Mouse (Mus musculus): ENCODE results near the gene Tdgf1. TPM values are rescaled to one million over a fixed set of nuclear protein-coding genes. Genes with fewer than 3 reads are reported as not detected.

Tdgf1 gene
- polyA plus RNA-seq, 1 experiment: not detected

- peaks cover 38% of the 10 kb centered on the region for H3K27me3 ChIP-seq (ENCODE audit: control insufficient read depth)
- H3K4me3 ChIP-seq (replicated peaks): no peak within 1 kb of the TSS
- H3K36me3 ChIP-seq (ENCODE audit: control insufficient read depth): no peaks in the 10 kb centered on the region
- no peaks in the 10 kb centered on the region for H3K4me1 ChIP-seq (ENCODE audit: control insufficient read depth)
- H3K9me3 ChIP-seq (ENCODE audit: control insufficient read depth, low read length): no peaks in the 10 kb centered on the region
- no peak for TF ChIP-seq GATA1 (IDR thresholded peaks at IDR 0.05; ENCODE audit: low read length)
Observed at GRCm38 (mm10) chr9:110951397-110951796, 5.4 kb upstream of the Tdgf1 start, which contains the start of gene Lrrc2. TSS of gene Lrrc2 (plus strand) at chr9:110951545.

GRCm38 (mm10) chr9:110950109-110950508 lies 4.2 kb upstream of the Tdgf1 start:
- Histone ChIP-seq H3K27me3 (ENCODE audit: control insufficient read depth) (peaks cover 48% of the 10 kb centered on the region), H3K4me3 (replicated peaks) (no peak overlapping the region), H3K9me3 (ENCODE audit: control insufficient read depth, low read length) (no peaks in the 10 kb centered on the region), H3K4me1 (ENCODE audit: control insufficient read depth) (no peaks in the 10 kb centered on the region), H3K36me3 (ENCODE audit: control insufficient read depth) (no peaks in the 10 kb centered on the region)
- TF ChIP-seq GATA1 (IDR thresholded peaks at IDR 0.05; ENCODE audit: low read length): no peak
- TF ChIP-seq TAL1 (IDR thresholded peaks at IDR 0.05; ENCODE audit: low read length): no peak

- Histone ChIP-seq H3K27me3 (ENCODE audit: control insufficient read depth) (peaks cover 51% of the 10 kb centered on the region), H3K4me1 (ENCODE audit: control insufficient read depth) (no peaks in the 10 kb centered on the region), H3K4me3 (replicated peaks) (no peak overlapping the region), H3K36me3 (ENCODE audit: control insufficient read depth) (no peaks in the 10 kb centered on the region), H3K9me3 (ENCODE audit: control insufficient read depth, low read length) (no peaks in the 10 kb centered on the region)
- TF ChIP-seq TAL1 (IDR thresholded peaks at IDR 0.05; ENCODE audit: low read length) (no peak), GATA1 (IDR thresholded peaks at IDR 0.05; ENCODE audit: low read length) (no peak)
Observed at GRCm38 (mm10) chr9:110948813-110949310, 2.9 kb upstream of the Tdgf1 start.

- Histone ChIP-seq H3K27me3 (ENCODE audit: control insufficient read depth) (peaks cover 45% of the 10 kb centered on the region), H3K36me3 (ENCODE audit: control insufficient read depth) (no peaks in the 10 kb centered on the region), H3K4me1 (ENCODE audit: control insufficient read depth) (no peaks in the 10 kb centered on the region), H3K4me3 (replicated peaks) (no peak overlapping the region), H3K9me3 (ENCODE audit: control insufficient read depth, low read length) (no peaks in the 10 kb centered on the region)
- no peak for TF ChIP-seq GATA1 (IDR thresholded peaks at IDR 0.05; ENCODE audit: low read length)
- TF ChIP-seq TAL1 (IDR thresholded peaks at IDR 0.05; ENCODE audit: low read length): no peak
Observed at GRCm38 (mm10) chr9:110947900-110948299, 1.9 kb upstream of the Tdgf1 start.

GRCm38 (mm10) chr9:110947261-110947661 lies 1.3 kb upstream of the Tdgf1 start:
- Histone ChIP-seq H3K4me1 (ENCODE audit: control insufficient read depth) (no peaks in the 10 kb centered on the region), H3K4me3 (replicated peaks) (no peak overlapping the region), H3K9me3 (ENCODE audit: control insufficient read depth, low read length) (no peaks in the 10 kb centered on the region), H3K36me3 (ENCODE audit: control insufficient read depth) (no peaks in the 10 kb centered on the region), H3K27me3 (ENCODE audit: control insufficient read depth) (peaks cover 42% of the 10 kb centered on the region)
- TF ChIP-seq TAL1 (IDR thresholded peaks at IDR 0.05; ENCODE audit: low read length) (no peak), GATA1 (IDR thresholded peaks at IDR 0.05; ENCODE audit: low read length) (no peak)

- Histone ChIP-seq H3K4me3 (replicated peaks) (no peak overlapping the region), H3K4me1 (ENCODE audit: control insufficient read depth) (no peaks in the 10 kb centered on the region), H3K27me3 (ENCODE audit: control insufficient read depth) (peaks cover 42% of the 10 kb centered on the region), H3K9me3 (ENCODE audit: control insufficient read depth, low read length) (no peaks in the 10 kb centered on the region), H3K36me3 (ENCODE audit: control insufficient read depth) (no peaks in the 10 kb centered on the region)
- no peak for TF ChIP-seq GATA1 (IDR thresholded peaks at IDR 0.05; ENCODE audit: low read length)
- no peak for TF ChIP-seq TAL1 (IDR thresholded peaks at IDR 0.05; ENCODE audit: low read length)
Observed at GRCm38 (mm10) chr9:110946548-110947044, 638 bp upstream of the Tdgf1 start.

GRCm38 (mm10) chr9:110945343-110945742 lies 615 bp downstream of the Tdgf1 start:
- H3K27me3 ChIP-seq (ENCODE audit: control insufficient read depth): peaks cover 42% of the 10 kb centered on the region
- H3K36me3 ChIP-seq (ENCODE audit: control insufficient read depth): no peaks in the 10 kb centered on the region
- no peaks in the 10 kb centered on the region for H3K9me3 ChIP-seq (ENCODE audit: control insufficient read depth, low read length)
- H3K4me3 ChIP-seq (replicated peaks): no peak overlapping the region
- H3K4me1 ChIP-seq (ENCODE audit: control insufficient read depth): no peaks in the 10 kb centered on the region
- TF ChIP-seq TAL1 (IDR thresholded peaks at IDR 0.05; ENCODE audit: low read length): no peak
- no peak for TF ChIP-seq GATA1 (IDR thresholded peaks at IDR 0.05; ENCODE audit: low read length)

GRCm38 (mm10) chr9:110944265-110944664 lies 1.7 kb downstream of the Tdgf1 start:
- TF ChIP-seq TAL1 (IDR thresholded peaks at IDR 0.05; ENCODE audit: low read length) (no peak), GATA1 (IDR thresholded peaks at IDR 0.05; ENCODE audit: low read length) (no peak)
- H3K36me3 ChIP-seq (ENCODE audit: control insufficient read depth): no peaks in the 10 kb centered on the region
- H3K9me3 ChIP-seq (ENCODE audit: control insufficient read depth, low read length): no peaks in the 10 kb centered on the region
- H3K4me1 ChIP-seq (ENCODE audit: control insufficient read depth): no peaks in the 10 kb centered on the region
- no peak overlapping the region for H3K4me3 ChIP-seq (replicated peaks)
- peaks cover 42% of the 10 kb centered on the region for H3K27me3 ChIP-seq (ENCODE audit: control insufficient read depth)

- Histone ChIP-seq H3K4me3 (replicated peaks) (no peak overlapping the region), H3K9me3 (ENCODE audit: control insufficient read depth, low read length) (no peaks in the 10 kb centered on the region), H3K36me3 (ENCODE audit: control insufficient read depth) (no peaks in the 10 kb centered on the region), H3K27me3 (ENCODE audit: control insufficient read depth) (no peaks in the 10 kb centered on the region), H3K4me1 (ENCODE audit: control insufficient read depth) (no peaks in the 10 kb centered on the region)
- no peak for TF ChIP-seq GATA1 (IDR thresholded peaks at IDR 0.05; ENCODE audit: low read length)
- TF ChIP-seq TAL1 (IDR thresholded peaks at IDR 0.05; ENCODE audit: low read length): no peak
Observed at GRCm38 (mm10) chr9:110937506-110938490, 8.2 kb downstream of the Tdgf1 start.
